Mouse (Mus musculus): ENCODE data around the gene 4931414P19Rik. TPM values are rescaled to one million over a fixed set of nuclear protein-coding genes. Genes with fewer than 3 reads are reported as not detected.
A peak's percentile ranks its signal among the peaks of the same experiment; 100 is the strongest.

The 4931414P19Rik gene
- polyA plus RNA-seq, 1 experiment = 13.3 TPM

- no peak for TF ChIP-seq GATA1 (IDR thresholded peaks at IDR 0.05; ENCODE audit: borderline replicate concordance, low read length)
- TF ChIP-seq FLI1 (IDR thresholded peaks at IDR 0.05; ENCODE audit: low read length) = no peak
- Histone ChIP-seq H3K36me3 (replicated peaks; ENCODE audit: low read length) (peaks cover 38% of the 10 kb centered on the region), H3K4me3 (replicated peaks) (no peak overlapping the region), H3K4me1 (peaks cover 59% of the 10 kb centered on the region), H3K27me3 (replicated peaks) (no peaks in the 10 kb centered on the region), H3K9me3 (no peaks in the 10 kb centered on the region)
Measured at GRCm38 (mm10) chr14:54594055-54594454, 11.7 kb downstream of the 4931414P19Rik start.

GRCm38 (mm10) chr14:54592319-54592934 is 13.4 kb downstream of the 4931414P19Rik start:
- peaks cover 67% of the 10 kb centered on the region for H3K4me1 ChIP-seq
- TF ChIP-seq FLI1 (IDR thresholded peaks at IDR 0.05; ENCODE audit: low read length) = no peak
- TF ChIP-seq GATA1 (IDR thresholded peaks at IDR 0.05; ENCODE audit: borderline replicate concordance, low read length) = peak; percentile 49; the same call in 1 of the 3 replicates
- no peaks in the 10 kb centered on the region for H3K27me3 ChIP-seq (replicated peaks)
- peak overlapping the region; percentile 85 for H3K4me3 ChIP-seq (replicated peaks)
- peaks cover 32% of the 10 kb centered on the region for H3K36me3 ChIP-seq (replicated peaks; ENCODE audit: low read length)
- no peaks in the 10 kb centered on the region for H3K9me3 ChIP-seq

- Histone ChIP-seq H3K9me3 (no peaks in the 10 kb centered on the region), H3K36me3 (replicated peaks; ENCODE audit: low read length) (peaks cover 34% of the 10 kb centered on the region), H3K4me3 (replicated peaks) (no peak overlapping the region), H3K4me1 (peaks cover 64% of the 10 kb centered on the region), H3K27me3 (replicated peaks) (no peaks in the 10 kb centered on the region)
- no peak for TF ChIP-seq GATA1 (IDR thresholded peaks at IDR 0.05; ENCODE audit: borderline replicate concordance, low read length)
- TF ChIP-seq FLI1 (IDR thresholded peaks at IDR 0.05; ENCODE audit: low read length) = no peak
Measured at GRCm38 (mm10) chr14:54591056-54591455, 14.7 kb downstream of the 4931414P19Rik start.

- TF ChIP-seq GATA1 (IDR thresholded peaks at IDR 0.05; ENCODE audit: borderline replicate concordance, low read length) (no peak), FLI1 (IDR thresholded peaks at IDR 0.05; ENCODE audit: low read length) (no peak)
- H3K9me3 ChIP-seq = no peaks in the 10 kb centered on the region
- peaks cover 33% of the 10 kb centered on the region for H3K36me3 ChIP-seq (replicated peaks; ENCODE audit: low read length)
- H3K27me3 ChIP-seq (replicated peaks) = no peaks in the 10 kb centered on the region
- H3K4me3 ChIP-seq (replicated peaks) = no peak overlapping the region
- H3K4me1 ChIP-seq = peaks cover 41% of the 10 kb centered on the region
Measured at GRCm38 (mm10) chr14:54583681-54584338, 22.0 kb downstream of the 4931414P19Rik start.

GRCm38 (mm10) chr14:54582536-54582935 is 23.3 kb downstream of the 4931414P19Rik start:
- Histone ChIP-seq H3K4me3 (replicated peaks) (peak overlapping the region; percentile 47), H3K4me1 (peaks cover 43% of the 10 kb centered on the region), H3K9me3 (no peaks in the 10 kb centered on the region), H3K27me3 (replicated peaks) (peaks cover 2% of the 10 kb centered on the region), H3K36me3 (replicated peaks; ENCODE audit: low read length) (peaks cover 33% of the 10 kb centered on the region)
- TF ChIP-seq FLI1 (IDR thresholded peaks at IDR 0.05; ENCODE audit: low read length) (no peak), GATA1 (IDR thresholded peaks at IDR 0.05; ENCODE audit: borderline replicate concordance, low read length) (no peak)

GRCm38 (mm10) chr14:54579638-54580037 is 26.2 kb downstream of the 4931414P19Rik start:
- H3K27me3 ChIP-seq (replicated peaks) = peaks cover 31% of the 10 kb centered on the region
- TF ChIP-seq GATA1 (IDR thresholded peaks at IDR 0.05; ENCODE audit: borderline replicate concordance, low read length) (no peak), FLI1 (IDR thresholded peaks at IDR 0.05; ENCODE audit: low read length) (no peak)

GRCm38 (mm10) chr14:54578063-54578462 is 27.7 kb downstream of the 4931414P19Rik start:
- TF ChIP-seq GATA1 (IDR thresholded peaks at IDR 0.05; ENCODE audit: borderline replicate concordance, low read length) (no peak), FLI1 (IDR thresholded peaks at IDR 0.05; ENCODE audit: low read length) (no peak)
- peaks cover 70% of the 10 kb centered on the region for H3K4me1 ChIP-seq

More at GRCm38 (mm10) chr14:54579638-54580037, 26.2 kb downstream of the 4931414P19Rik start:
- Histone ChIP-seq H3K9me3 (no peaks in the 10 kb centered on the region), H3K4me3 (replicated peaks) (no peak overlapping the region), H3K36me3 (replicated peaks; ENCODE audit: low read length) (peaks cover 17% of the 10 kb centered on the region), H3K4me1 (peaks cover 64% of the 10 kb centered on the region)

GRCm38 (mm10) chr14:54577089-54577982 is 28.5 kb downstream of the 4931414P19Rik start, which contains the start of gene Ajuba:
Gene Ajuba, minus strand, starts transcription at chr14:54577558.
- Histone ChIP-seq H3K4me3 (replicated peaks) (peak within 1 kb of the TSS; percentile 94), H3K9me3 (no peaks in the 10 kb centered on the region), H3K27me3 (replicated peaks) (peaks cover 48% of the 10 kb centered on the region), H3K36me3 (replicated peaks; ENCODE audit: low read length) (no peaks in the 10 kb centered on the region), H3K4me1 (peaks cover 70% of the 10 kb centered on the region)
- no peak for TF ChIP-seq FLI1 (IDR thresholded peaks at IDR 0.05; ENCODE audit: low read length)
- no peak for TF ChIP-seq GATA1 (IDR thresholded peaks at IDR 0.05; ENCODE audit: borderline replicate concordance, low read length)

More at GRCm38 (mm10) chr14:54578063-54578462, 27.7 kb downstream of the 4931414P19Rik start:
- H3K9me3 ChIP-seq = no peaks in the 10 kb centered on the region
- peak overlapping the region; percentile 94 for H3K4me3 ChIP-seq (replicated peaks)
- peaks cover 6% of the 10 kb centered on the region for H3K36me3 ChIP-seq (replicated peaks; ENCODE audit: low read length)
- H3K27me3 ChIP-seq (replicated peaks) = peaks cover 47% of the 10 kb centered on the region

- H3K4me3 ChIP-seq (replicated peaks) = peak overlapping the region; percentile 94
- no peaks in the 10 kb centered on the region for H3K9me3 ChIP-seq
- H3K36me3 ChIP-seq (replicated peaks; ENCODE audit: low read length) = peaks cover 3% of the 10 kb centered on the region
- TF ChIP-seq GATA1 (IDR thresholded peaks at IDR 0.05; ENCODE audit: borderline replicate concordance, low read length) = no peak
- TF ChIP-seq FLI1 (IDR thresholded peaks at IDR 0.05; ENCODE audit: low read length) = no peak
- H3K4me1 ChIP-seq = peaks cover 69% of the 10 kb centered on the region
- H3K27me3 ChIP-seq (replicated peaks) = peaks cover 53% of the 10 kb centered on the region
Measured at GRCm38 (mm10) chr14:54576241-54577088, 29.3 kb downstream of the 4931414P19Rik start.
